Mouse (Mus musculus) bone marrow macrophage, adult 2 months (primary cell): ENCODE measurements at regions not wholly inside any gene's neighbourhood (a gene's known extent, or its start where the extent isn't known, plus 50 kb on each side); places are given as distances from the start of the nearest gene placed in this dataset.

Source experiments
- CTCF ChIP-seq: IDR thresholded peaks from 2 replicates; pipeline ENCODE4 v1.5.1; 2012; ENCODE audit warnings: low read depth, mild to moderate bottlenecking, low read length, moderate library complexity
- POLR2A ChIP-seq: IDR thresholded peaks from 2 replicates; pipeline ENCODE4 v1.6.1; 2012; ENCODE audit warnings: mild to moderate bottlenecking, low read depth, low read length, borderline replicate concordance

GRCm38 (mm10) chr3:120668654-120669053 lies 502.8 kb downstream of the Rwdd3 start:
- TF ChIP-seq CTCF = no peak
- no peak for TF ChIP-seq POLR2A
